Mouse (Mus musculus): ENCODE results near the gene Ccdc40.

GRCm38 (mm10) chr11:119224926-119225325, 3.4 kb upstream of the Ccdc40 start:
- no peak for TF ChIP-seq GATA1 (IDR thresholded peaks at IDR 0.05; ENCODE audit: borderline replicate concordance, low read length)
- TF ChIP-seq FLI1 (IDR thresholded peaks at IDR 0.05; ENCODE audit: low read length) = no peak

All from megakaryocyte, embryonic 14.5 days (primary cell).